Mouse (Mus musculus) midbrain, embryonic 11.5 days (tissue): ENCODE measurements at regions not wholly inside any gene's neighbourhood (a gene's known extent, or its start where the extent isn't known, plus 50 kb on each side); places are given as distances from the start of the nearest gene placed in this dataset.

Source experiments
- ATAC-seq: fragments of 200-750 bp; cut with Nextera tagmentation; 2 replicates; pipeline ENCODE4 v1.8.0; 2017; ENCODE audit warnings: moderate TSS enrichment, moderate library complexity; ENCODE audit not compliant: low FRiP score
- DNase-seq: peaks from one replicate; pipeline ENCODE4 v3.0.0; 2015; ENCODE audit warnings: low spot score; ENCODE audit errors: missing footprints
- H3K27ac ChIP-seq: fragments of 300-500 bp; sonication (generic); 2 replicates; pipeline ENCODE4 v1.5.1; 2014; ENCODE audit warnings: low read depth, low read length
- H3K27me3 ChIP-seq: fragments of 300-500 bp; sonication (generic); 2 replicates; pipeline ENCODE4 v1.6.1; 2014; ENCODE audit warnings: mild to moderate bottlenecking, low read length, moderate library complexity, mixed read lengths; ENCODE audit not compliant: control insufficient read depth, insufficient read depth
- H3K36me3 ChIP-seq: fragments of 300-500 bp; sonication (generic); 2 replicates; pipeline ENCODE4 v1.6.1; 2014; ENCODE audit warnings: mild to moderate bottlenecking, low read length, moderate library complexity, mixed read lengths; ENCODE audit not compliant: control insufficient read depth, insufficient read depth
- H3K4me1 ChIP-seq: fragments of 300-500 bp; sonication (generic); 2 replicates; pipeline ENCODE4 v1.6.1; 2014; ENCODE audit warnings: low read length; ENCODE audit not compliant: control insufficient read depth, insufficient read depth
- H3K4me2 ChIP-seq: fragments of 300-500 bp; sonication (generic); 2 replicates; pipeline ENCODE4 v1.6.1; 2014; ENCODE audit warnings: mild to moderate bottlenecking, moderate library complexity
- H3K4me3 ChIP-seq: fragments of 300-500 bp; sonication (generic); 2 replicates; pipeline ENCODE4 v1.5.1; 2014; ENCODE audit warnings: low read depth, low read length
- H3K9ac ChIP-seq: fragments of 300-500 bp; sonication (generic); 2 replicates; pipeline ENCODE4 v1.6.1; 2014; ENCODE audit warnings: low read length
- H3K9me3 ChIP-seq: fragments of 300-500 bp; sonication (generic); 2 replicates; pipeline ENCODE4 v1.6.1; 2016; ENCODE audit warnings: low read length; ENCODE audit not compliant: control insufficient read depth
- WGBS: fragments of 180-500 bp; shearing (Covaris S2); extraction: QIAGEN DNeasy Blood & Tissue Kit; methylation state at CpG from one replicate; pipeline ENCODE4 v1.1.7; 2014; 5-methylcytosine and 5-hydroxymethylcytosine counted together

- Histone ChIP-seq H3K4me1 (no peaks in the 10 kb centered on the region), H3K27me3 (no peaks in the 10 kb centered on the region), H3K4me3 (no peak overlapping the region), H3K27ac (no peak overlapping the region), H3K9ac (no peak overlapping the region), H3K4me2 (no peak overlapping the region), H3K9me3 (no peaks in the 10 kb centered on the region), H3K36me3 (no peaks in the 10 kb centered on the region)
- ATAC-seq (no peak), DNase-seq (no peak)
- 81% methylated on average over 4 of the region's 4 CpGs for WGBS
Observed at GRCm38 (mm10) chr15:33935013-33935664, 422.5 kb downstream of the 9430069I07Rik start.

GRCm38 (mm10) chr15:33926446-33926845 lies 431.2 kb downstream of the 9430069I07Rik start:
- Histone ChIP-seq H3K4me2 (no peak overlapping the region), H3K9ac (no peak overlapping the region), H3K27me3 (no peaks in the 10 kb centered on the region), H3K4me1 (no peaks in the 10 kb centered on the region), H3K9me3 (no peaks in the 10 kb centered on the region), H3K27ac (no peak overlapping the region), H3K36me3 (no peaks in the 10 kb centered on the region), H3K4me3 (no peak overlapping the region)
- 65% methylated on average over 2 of the region's 2 CpGs for WGBS
- ATAC-seq (no peak), DNase-seq (no peak)

GRCm38 (mm10) chr15:33924094-33924890 lies 433.4 kb downstream of the 9430069I07Rik start:
- Histone ChIP-seq H3K4me3 (no peak overlapping the region), H3K4me1 (no peaks in the 10 kb centered on the region), H3K27ac (no peak overlapping the region), H3K9me3 (no peaks in the 10 kb centered on the region), H3K4me2 (no peak overlapping the region), H3K27me3 (no peaks in the 10 kb centered on the region), H3K9ac (no peak overlapping the region), H3K36me3 (no peaks in the 10 kb centered on the region)
- WGBS: 78% methylated on average over 5 of the region's 5 CpGs
- ATAC-seq (no peak), DNase-seq (no peak)

- H3K9me3 ChIP-seq: no peaks in the 10 kb centered on the region
- 80% methylated on average over 1 of the region's 1 CpGs for WGBS
- no peak for DNase-seq
- no peak overlapping the region for H3K9ac ChIP-seq
- H3K27ac ChIP-seq: no peak overlapping the region
- no peak overlapping the region for H3K4me3 ChIP-seq
- no peaks in the 10 kb centered on the region for H3K4me1 ChIP-seq
- H3K4me2 ChIP-seq: no peak overlapping the region
- no peaks in the 10 kb centered on the region for H3K27me3 ChIP-seq
- H3K36me3 ChIP-seq: no peaks in the 10 kb centered on the region
- no peak for ATAC-seq
Observed at GRCm38 (mm10) chr15:33914891-33915290, 442.8 kb downstream of the 9430069I07Rik start.

GRCm38 (mm10) chr15:33906727-33907479 lies 450.8 kb downstream of the 9430069I07Rik start:
- no peaks in the 10 kb centered on the region for H3K27me3 ChIP-seq
- no peak overlapping the region for H3K27ac ChIP-seq
- no peaks in the 10 kb centered on the region for H3K4me1 ChIP-seq
- 78% methylated on average over 5 of the region's 5 CpGs for WGBS
- H3K9me3 ChIP-seq: no peaks in the 10 kb centered on the region
- no peaks in the 10 kb centered on the region for H3K36me3 ChIP-seq
- no peak overlapping the region for H3K4me3 ChIP-seq
- H3K4me2 ChIP-seq: no peak overlapping the region
- no peak overlapping the region for H3K9ac ChIP-seq
- no peak for ATAC-seq
- DNase-seq: no peak

- Histone ChIP-seq H3K9me3 (no peaks in the 10 kb centered on the region), H3K36me3 (no peaks in the 10 kb centered on the region), H3K27me3 (no peaks in the 10 kb centered on the region), H3K4me2 (no peak overlapping the region), H3K9ac (no peak overlapping the region), H3K27ac (no peak overlapping the region), H3K4me3 (no peak overlapping the region), H3K4me1 (no peaks in the 10 kb centered on the region)
- ATAC-seq (no peak), DNase-seq (no peak)
- WGBS: 78% methylated on average over 2 of the region's 2 CpGs
Observed at GRCm38 (mm10) chr15:33896076-33896475, 461.6 kb downstream of the 9430069I07Rik start.

- Histone ChIP-seq H3K4me1 (no peaks in the 10 kb centered on the region), H3K4me2 (no peak overlapping the region), H3K27me3 (no peaks in the 10 kb centered on the region), H3K36me3 (no peaks in the 10 kb centered on the region), H3K4me3 (no peak overlapping the region), H3K9me3 (no peaks in the 10 kb centered on the region), H3K9ac (no peak overlapping the region), H3K27ac (no peak overlapping the region)
- no peak for DNase-seq
- no peak for ATAC-seq
- 89% methylated on average over 4 of the region's 4 CpGs for WGBS
Observed at GRCm38 (mm10) chr15:33890606-33891005, 467.1 kb downstream of the 9430069I07Rik start.

- no peak overlapping the region for H3K27ac ChIP-seq
- H3K9me3 ChIP-seq: no peaks in the 10 kb centered on the region
- no peak overlapping the region for H3K9ac ChIP-seq
- H3K4me1 ChIP-seq: no peaks in the 10 kb centered on the region
- H3K4me3 ChIP-seq: no peak overlapping the region
- WGBS: 82% methylated on average over 1 of the region's 1 CpGs
- DNase-seq (no peak), ATAC-seq (no peak)
- H3K36me3 ChIP-seq: no peaks in the 10 kb centered on the region
- H3K4me2 ChIP-seq: no peak overlapping the region
- H3K27me3 ChIP-seq: no peaks in the 10 kb centered on the region
Observed at GRCm38 (mm10) chr15:33888865-33889368, 468.8 kb downstream of the 9430069I07Rik start.
